Mouse (Mus musculus) frontal cortex, postnatal 36 days (tissue): ENCODE results near the gene Spred2.
A peak's percentile ranks its signal among the peaks of the same experiment; 100 is the strongest.
"Not testable (repeated sequence)": the region's sequence is repeated elsewhere in the genome, so short reads cannot be mapped to it uniquely, and the experiment has no call there.

Experiments used
- DNase-seq, 2 experiments: peaks; one replicate each; pipeline ENCODE4 v3.0.0; 2022; ENCODE audit warnings: low spot score in 2 of 2

The Spred2 gene

GRCm38 (mm10) chr11:20054617-20055016, 130.4 kb downstream of the Spred2 start:
- no peak for DNase-seq

GRCm38 (mm10) chr11:20056168-20056567, 132.0 kb downstream of the Spred2 start:
- DNase-seq = no peak

GRCm38 (mm10) chr11:20057429-20057828, 133.3 kb downstream of the Spred2 start:
- no peak for DNase-seq

GRCm38 (mm10) chr11:20059736-20060135, 135.6 kb downstream of the Spred2 start:
- DNase-seq = no peak

GRCm38 (mm10) chr11:20062801-20063200, 138.6 kb downstream of the Spred2 start:
- DNase-seq = not testable (repeated sequence)

- DNase-seq = not testable (repeated sequence)
Observed at GRCm38 (mm10) chr11:20064086-20064485, 139.9 kb downstream of the Spred2 start.

- DNase-seq = no peak
Observed at GRCm38 (mm10) chr11:20064926-20065325, 140.8 kb downstream of the Spred2 start.

- no peak for DNase-seq
Observed at GRCm38 (mm10) chr11:20066106-20066505, 141.9 kb downstream of the Spred2 start.

GRCm38 (mm10) chr11:20067521-20067920, 143.3 kb downstream of the Spred2 start:
- no peak for DNase-seq

GRCm38 (mm10) chr11:20068346-20069004, 144.3 kb downstream of the Spred2 start:
- no peak for DNase-seq

- peak in 1 of 2 experiments; percentile 63 for DNase-seq
Observed at GRCm38 (mm10) chr11:20072174-20072573, 148.0 kb downstream of the Spred2 start.

- no peak for DNase-seq
Observed at GRCm38 (mm10) chr11:20072826-20073225, 148.7 kb downstream of the Spred2 start.
